Mouse (Mus musculus) hindbrain, embryonic 16.5 days (tissue): ENCODE measurements around the gene Mettl22. TPM values are rescaled to one million over a fixed set of nuclear protein-coding genes. Genes with fewer than 3 reads are reported as not detected.

Experiments
- ATAC-seq: fragments of 200-750 bp; cut with Nextera tagmentation; 2 replicates; pipeline ENCODE4 v1.8.0; 2017; ENCODE audit warnings: moderate TSS enrichment, moderate library complexity
- H3K27ac ChIP-seq: fragments of 300-500 bp; sonication (generic); 2 replicates; pipeline ENCODE4 v1.5.1; 2014; ENCODE audit warnings: low read depth, mild to moderate bottlenecking, control low read depth, low read length, moderate library complexity
- H3K27me3 ChIP-seq: fragments of 300-500 bp; sonication (generic); replicated peaks from 2 replicates; pipeline ENCODE4 v1.6.1; 2014; ENCODE audit warnings: low read length; ENCODE audit not compliant: control insufficient read depth, insufficient read depth
- H3K36me3 ChIP-seq: fragments of 300-500 bp; sonication (generic); 2 replicates; pipeline ENCODE4 v1.6.1; 2014; ENCODE audit warnings: mild to moderate bottlenecking, low read length, moderate library complexity, mixed read lengths; ENCODE audit not compliant: control insufficient read depth, insufficient read depth
- H3K4me1 ChIP-seq: fragments of 300-500 bp; sonication (generic); 2 replicates; pipeline ENCODE4 v1.6.1; 2014; ENCODE audit warnings: low read depth, low read length; ENCODE audit not compliant: control insufficient read depth, insufficient read depth
- H3K4me2 ChIP-seq: fragments of 300-500 bp; sonication (generic); 2 replicates; pipeline ENCODE4 v1.6.1; 2014; ENCODE audit warnings: mild to moderate bottlenecking, low read length, control low read depth, moderate library complexity
- H3K4me3 ChIP-seq: fragments of 300-500 bp; sonication (generic); 2 replicates; pipeline ENCODE4 v1.5.1; 2014; ENCODE audit warnings: mild to moderate bottlenecking, low read length, control low read depth, moderate library complexity
- H3K9ac ChIP-seq: fragments of 300-500 bp; sonication (generic); 2 replicates; pipeline ENCODE4 v1.6.1; 2014; ENCODE audit warnings: low read depth, mild to moderate bottlenecking, control low read depth, low read length, moderate library complexity
- H3K9me3 ChIP-seq: fragments of 300-500 bp; sonication (generic); 2 replicates; pipeline ENCODE4 v1.6.1; 2014; ENCODE audit warnings: mild to moderate bottlenecking, low read length, moderate library complexity; ENCODE audit not compliant: control insufficient read depth
- WGBS: fragments of 180-500 bp; shearing (Covaris S2); extraction: QIAGEN DNeasy Blood & Tissue Kit; methylation state at CpG from one replicate; pipeline ENCODE4 v1.1.7; 2014; 5-methylcytosine and 5-hydroxymethylcytosine counted together
- polyA plus RNA-seq: library from polyadenylated mRNA; unstranded; fragments of >200 nt; fragmentation: Nextera tagmentation; extraction: Ambion mirVana; gene quantifications from 2 replicates; pipeline ENCODE4 v1.2.1, GENCODE M21; 2015

The Mettl22 gene
- polyA plus RNA-seq, 1 experiment from 2014 or later = 58.4 TPM

DNA sequence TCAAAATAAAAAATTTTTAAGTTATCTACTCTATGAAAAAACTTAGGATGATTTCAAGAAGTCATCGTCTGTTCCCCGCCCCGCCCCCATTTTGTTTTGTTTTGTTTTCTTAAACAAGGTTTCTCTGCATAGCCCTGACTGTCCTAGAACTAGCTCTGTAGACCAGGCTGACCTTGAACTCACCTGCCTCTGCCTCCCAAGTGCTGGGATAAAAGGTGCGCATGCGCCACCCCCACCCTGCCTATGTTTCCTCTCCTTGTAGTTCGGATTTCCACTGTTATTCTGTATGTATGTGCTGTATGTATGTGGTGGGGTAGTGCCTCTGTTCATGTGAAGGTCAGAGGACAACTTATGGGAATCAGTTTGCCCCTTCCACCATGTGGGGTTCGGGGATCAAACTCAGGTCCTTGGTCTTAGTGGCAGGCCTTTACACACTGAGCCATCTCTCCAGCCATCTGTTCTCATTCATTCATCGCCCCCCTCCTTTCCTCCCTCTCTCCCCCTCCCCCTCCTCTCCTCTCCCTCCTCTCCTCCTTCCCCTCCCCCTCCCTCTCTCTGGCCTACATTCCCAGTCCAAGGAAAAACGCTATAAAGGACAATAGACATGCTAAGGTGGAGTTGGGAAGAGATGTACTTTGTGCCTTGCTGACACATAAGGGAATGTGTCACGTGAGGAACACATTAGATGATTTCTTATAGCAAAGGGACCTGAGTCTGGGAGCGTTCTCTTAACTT is 64.0 kb downstream of the Mettl22 start:
- Histone ChIP-seq H3K27ac (no peak overlapping the region), H3K9me3 (no peaks in the 10 kb centered on the region), H3K9ac (no peak overlapping the region), H3K4me1 (peaks cover 15% of the 10 kb centered on the region), H3K4me2 (no peak overlapping the region), H3K27me3 (no peaks in the 10 kb centered on the region), H3K4me3 (no peak overlapping the region), H3K36me3 (no peaks in the 10 kb centered on the region)
- ATAC-seq = no peak
- WGBS = 83% methylated on average over 11 of the region's 11 CpGs

- H3K27ac ChIP-seq = no peak overlapping the region
- 69% methylated on average over 6 of the region's 6 CpGs for WGBS
- H3K9ac ChIP-seq = no peak overlapping the region
- no peak for ATAC-seq
- H3K9me3 ChIP-seq = no peaks in the 10 kb centered on the region
- no peak overlapping the region for H3K4me2 ChIP-seq
- H3K36me3 ChIP-seq = no peaks in the 10 kb centered on the region
- H3K4me3 ChIP-seq = no peak overlapping the region
- peaks cover 23% of the 10 kb centered on the region for H3K4me1 ChIP-seq
- no peaks in the 10 kb centered on the region for H3K27me3 ChIP-seq
Measured at GRCm38 (mm10) chr16:8535411-8535810, 64.8 kb downstream of the Mettl22 start.

- no peaks in the 10 kb centered on the region for H3K27me3 ChIP-seq
- peaks cover 37% of the 10 kb centered on the region for H3K4me1 ChIP-seq
- peak overlapping the region; percentile 29 for H3K9ac ChIP-seq
- H3K4me2 ChIP-seq = peak overlapping the region; percentile 26; the same call in 1 of the 2 replicates
- H3K36me3 ChIP-seq = no peaks in the 10 kb centered on the region
- H3K27ac ChIP-seq = peak overlapping the region; percentile 83
- H3K9me3 ChIP-seq = no peaks in the 10 kb centered on the region
- WGBS = 12% methylated on average over 9 of the region's 9 CpGs
- ATAC-seq = peak; percentile 87
- H3K4me3 ChIP-seq = no peak overlapping the region
Measured at GRCm38 (mm10) chr16:8539150-8539865, 68.7 kb downstream of the Mettl22 start.

Other genes starting within 250 kb of the Mettl22 start
- gene Tmem114, start 45.7 kb upstream of the Mettl22 start, polyA plus RNA-seq = 1.2 and 1.6 TPM in 2 replicates
- 95.2 and 106 TPM in 2 replicates for gene Abat, start 42.6 kb downstream of the Mettl22 start, polyA plus RNA-seq
- 33.1 and 37.0 TPM in 2 replicates for gene Pmm2, start 166.9 kb downstream of the Mettl22 start, polyA plus RNA-seq
- 22.5 and 23.1 TPM in 2 replicates for gene Tmem186, start 166.9 kb downstream of the Mettl22 start, polyA plus RNA-seq
- 148 and 167 TPM in 2 replicates for gene Carhsp1, start 201.4 kb downstream of the Mettl22 start, polyA plus RNA-seq
- not detected in 2 replicates for gene Gm5767, start 210.0 kb downstream of the Mettl22 start, polyA plus RNA-seq